Mouse (Mus musculus): Measurements from ENCODE around the gene Prcp. TPM values are rescaled to one million over a fixed set of nuclear protein-coding genes. Genes with fewer than 3 reads are reported as not detected.
"Not testable (repeated sequence)": the region's sequence is repeated elsewhere in the genome, so short reads cannot be mapped to it uniquely, and the experiment has no call there.

Prcp gene
- polyA plus RNA-seq, 1 experiment from 2014 or later, result 20.7 TPM

GRCm38 (mm10) chr7:92959758-92960157 is 85.5 kb downstream of the Prcp start:
- H3K27me3 ChIP-seq (ENCODE audit: low read depth, poor library complexity, severe bottlenecking), result no peaks in the 10 kb centered on the region
- H3K9me3 ChIP-seq (replicated peaks), result no peaks in the 10 kb centered on the region
- no peak overlapping the region for H3K27ac ChIP-seq (replicated peaks)
- DNase-seq (ENCODE audit: low spot score), result no peak
- H3K4me1 ChIP-seq, result no peaks in the 10 kb centered on the region
- 74% methylated on average over 3 of the region's 3 CpGs for WGBS
- H3K4me3 ChIP-seq, result no peak overlapping the region
- H3K36me3 ChIP-seq, result no peaks in the 10 kb centered on the region

DNA sequence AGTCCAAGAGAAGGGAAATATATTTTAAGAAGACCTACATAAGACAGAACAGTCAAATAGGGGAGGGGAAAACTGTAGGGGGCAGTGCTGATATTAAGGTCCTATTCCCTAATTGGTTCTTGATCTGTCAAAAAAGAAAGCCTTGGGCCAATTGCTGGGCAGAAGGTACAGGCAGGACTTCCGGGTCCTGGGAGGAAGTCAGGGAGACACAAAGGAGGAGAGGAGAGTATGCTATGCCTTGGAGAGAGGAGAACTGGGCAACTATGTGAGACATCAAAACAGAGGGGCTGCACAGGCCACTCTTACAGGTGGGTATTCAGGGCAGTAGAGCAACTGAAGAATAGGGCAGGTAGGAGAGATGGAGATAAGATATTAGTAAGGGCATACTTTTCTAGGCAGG is 87.6 kb downstream of the Prcp start:
- WGBS, result 71% methylated on average over 1 of the region's 1 CpGs
- H3K27ac ChIP-seq (replicated peaks), result no peak overlapping the region
- H3K36me3 ChIP-seq, result no peaks in the 10 kb centered on the region
- no peak for DNase-seq (ENCODE audit: low spot score)
- no peak overlapping the region for H3K4me3 ChIP-seq
- peaks cover 11% of the 10 kb centered on the region for H3K27me3 ChIP-seq (ENCODE audit: low read depth, poor library complexity, severe bottlenecking)
- H3K9me3 ChIP-seq (replicated peaks), result no peaks in the 10 kb centered on the region
- H3K4me1 ChIP-seq, result no peaks in the 10 kb centered on the region

- no peak overlapping the region for H3K27ac ChIP-seq (replicated peaks)
- DNase-seq (ENCODE audit: low spot score), result no peak
- WGBS, result 75% methylated on average over 3 of the region's 3 CpGs
- H3K9me3 ChIP-seq (replicated peaks), result no peaks in the 10 kb centered on the region
- H3K4me1 ChIP-seq, result peaks cover 8% of the 10 kb centered on the region
- no peaks in the 10 kb centered on the region for H3K36me3 ChIP-seq
- H3K4me3 ChIP-seq, result no peak overlapping the region
- peaks cover 19% of the 10 kb centered on the region for H3K27me3 ChIP-seq (ENCODE audit: low read depth, poor library complexity, severe bottlenecking)
Observed at GRCm38 (mm10) chr7:92964754-92965501, 90.7 kb downstream of the Prcp start.

- no peaks in the 10 kb centered on the region for H3K9me3 ChIP-seq (replicated peaks)
- peak overlapping the region; percentile 33; the same call in 1 of the 2 replicates for H3K27ac ChIP-seq (replicated peaks)
- peaks cover 8% of the 10 kb centered on the region for H3K4me1 ChIP-seq
- H3K36me3 ChIP-seq, result no peaks in the 10 kb centered on the region
- WGBS, result 66% methylated on average over 10 of the region's 10 CpGs
- no peak overlapping the region for H3K4me3 ChIP-seq
- DNase-seq (ENCODE audit: low spot score), result peak; percentile 56
- H3K27me3 ChIP-seq (ENCODE audit: low read depth, poor library complexity, severe bottlenecking), result peaks cover 19% of the 10 kb centered on the region
Observed at GRCm38 (mm10) chr7:92967381-92968127, 93.3 kb downstream of the Prcp start.

GRCm38 (mm10) chr7:92977429-92977828 is 103.2 kb downstream of the Prcp start:
- Histone ChIP-seq H3K36me3 (no peaks in the 10 kb centered on the region), H3K9me3 (replicated peaks) (no peaks in the 10 kb centered on the region), H3K4me3 (no peak overlapping the region), H3K27ac (replicated peaks) (no peak overlapping the region), H3K27me3 (ENCODE audit: low read depth, poor library complexity, severe bottlenecking) (peaks cover 41% of the 10 kb centered on the region), H3K4me1 (peaks cover 12% of the 10 kb centered on the region)
- 91% methylated on average over 3 of the region's 3 CpGs for WGBS
- DNase-seq (ENCODE audit: low spot score), result no peak

GRCm38 (mm10) chr7:92978225-92978624 is 104.0 kb downstream of the Prcp start:
- peaks cover 46% of the 10 kb centered on the region for H3K27me3 ChIP-seq (ENCODE audit: low read depth, poor library complexity, severe bottlenecking)
- H3K9me3 ChIP-seq (replicated peaks), result no peaks in the 10 kb centered on the region
- H3K4me1 ChIP-seq, result peaks cover 12% of the 10 kb centered on the region
- DNase-seq (ENCODE audit: low spot score), result no peak
- no peaks in the 10 kb centered on the region for H3K36me3 ChIP-seq
- no peak overlapping the region for H3K27ac ChIP-seq (replicated peaks)
- no peak overlapping the region for H3K4me3 ChIP-seq
- WGBS, result 80% methylated on average over 4 of the region's 4 CpGs

DNA sequence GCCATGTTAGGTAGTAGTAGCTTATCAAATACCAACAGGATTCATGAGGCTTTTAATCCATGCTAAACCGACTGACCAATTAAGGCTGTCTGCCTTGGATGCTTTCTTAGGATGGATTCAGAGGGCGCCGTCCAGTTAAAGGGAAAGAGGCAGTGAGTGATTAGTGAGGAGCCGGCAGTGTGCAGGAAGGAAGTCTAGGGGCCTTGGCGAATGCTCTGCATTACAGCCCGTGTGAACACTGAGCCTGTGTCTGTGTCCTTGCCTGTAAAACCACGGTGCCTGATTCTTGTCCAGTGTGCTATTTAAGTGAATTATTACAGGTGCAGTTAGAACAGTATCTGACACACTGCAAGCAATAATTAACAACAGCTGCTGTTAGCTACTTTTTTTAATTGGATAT is 104.5 kb downstream of the Prcp start:
- not testable (repeated sequence) for H3K36me3 ChIP-seq; H3K27ac ChIP-seq (replicated peaks); DNase-seq (ENCODE audit: low spot score); H3K4me3 ChIP-seq; H3K9me3 ChIP-seq (replicated peaks)
- Histone ChIP-seq H3K4me1 (peaks cover 17% of the 10 kb centered on the region), H3K27me3 (ENCODE audit: low read depth, poor library complexity, severe bottlenecking) (peaks cover 49% of the 10 kb centered on the region)
- 55% methylated on average over 7 of the region's 7 CpGs for WGBS

DNA sequence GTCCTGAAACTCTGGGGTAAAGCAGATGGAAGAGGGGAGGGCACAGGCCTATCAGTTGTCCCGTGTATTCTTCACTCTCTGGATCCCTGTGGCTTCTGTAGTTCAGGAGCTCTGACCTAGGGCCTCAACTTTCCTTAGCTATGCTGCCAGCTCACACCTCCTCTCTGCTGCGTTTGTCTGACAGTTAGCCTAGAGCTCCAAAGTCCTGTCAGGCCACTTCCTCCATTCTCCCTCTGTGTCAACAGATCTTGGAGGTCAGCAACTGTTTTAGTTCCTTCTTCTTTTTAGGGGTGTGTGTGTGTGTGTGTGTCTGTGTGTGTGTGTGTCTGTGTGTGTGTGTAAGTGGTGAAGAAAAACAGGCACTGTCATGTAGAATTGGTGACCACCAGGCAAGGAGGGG is 106.5 kb downstream of the Prcp start:
- peak overlapping the region; percentile 52 for H3K27ac ChIP-seq (replicated peaks)

DNA sequence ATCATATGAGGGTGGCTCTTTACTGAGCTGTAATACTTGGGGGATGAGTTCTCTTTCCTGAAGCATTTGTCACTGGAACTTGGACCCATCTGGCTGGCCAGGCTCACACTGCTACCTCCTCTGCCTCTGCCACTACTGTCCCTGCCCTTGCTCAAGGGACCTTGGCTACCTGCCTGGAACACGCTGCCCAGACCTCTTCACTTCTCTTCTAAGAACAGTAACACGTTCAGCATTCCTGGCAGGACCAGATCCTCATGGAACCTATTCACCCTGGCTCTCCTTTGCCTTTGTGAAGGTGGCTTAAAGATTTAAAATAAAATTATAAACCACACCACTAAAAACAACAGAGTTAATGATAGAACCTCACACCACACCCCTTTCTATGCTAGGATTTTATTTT is 107.6 kb downstream of the Prcp start:
- WGBS, result 73% methylated on average over 2 of the region's 2 CpGs
- peaks cover 49% of the 10 kb centered on the region for H3K27me3 ChIP-seq (ENCODE audit: low read depth, poor library complexity, severe bottlenecking)

More for the DNA sequence above, 106.5 kb downstream of the Prcp start:
- Histone ChIP-seq H3K4me1 (peaks cover 37% of the 10 kb centered on the region), H3K4me3 (no peak overlapping the region), H3K36me3 (no peaks in the 10 kb centered on the region), H3K9me3 (replicated peaks) (no peaks in the 10 kb centered on the region), H3K27me3 (ENCODE audit: low read depth, poor library complexity, severe bottlenecking) (peaks cover 49% of the 10 kb centered on the region)
- WGBS, result 52% methylated on average over 2 of the region's 2 CpGs
- DNase-seq (ENCODE audit: low spot score), result no peak

More for the DNA sequence above, 107.6 kb downstream of the Prcp start:
- Histone ChIP-seq H3K4me1 (peaks cover 44% of the 10 kb centered on the region), H3K27ac (replicated peaks) (no peak overlapping the region), H3K9me3 (replicated peaks) (no peaks in the 10 kb centered on the region), H3K36me3 (no peaks in the 10 kb centered on the region), H3K4me3 (no peak overlapping the region)
- no peak for DNase-seq (ENCODE audit: low spot score)

Other genes starting within 250 kb of the Prcp start
- gene Ankrd42, start 237.3 kb upstream of the Prcp start, polyA plus RNA-seq (2016; fragmentation: Nextera tagmentation; extraction: Ambion mirVana), result 10.9 and 12.1 TPM in 2 replicates
- 16.4 and 18.3 TPM in 2 replicates for gene Pcf11, start 204.5 kb upstream of the Prcp start, polyA plus RNA-seq (2016; fragmentation: Nextera tagmentation; extraction: Ambion mirVana)
- 15.1 and 18.1 TPM in 2 replicates for gene Rab30, start 132.9 kb upstream of the Prcp start, polyA plus RNA-seq (2016; fragmentation: Nextera tagmentation; extraction: Ambion mirVana)
- gene Ddias, start 223 bp upstream of the Prcp start, polyA plus RNA-seq (2016; fragmentation: Nextera tagmentation; extraction: Ambion mirVana), result 21.7 and 26.3 TPM in 2 replicates
- 65.1 and 66.1 TPM in 2 replicates for gene Fam181b, start 205.4 kb downstream of the Prcp start, polyA plus RNA-seq (2016; fragmentation: Nextera tagmentation; extraction: Ambion mirVana)

Measured in midbrain, embryonic 10.5 days (tissue).